Mouse (Mus musculus) ES-CJ7 (cell line): ENCODE data around the gene BC049352.

Experiments
- DNase-seq: peaks from one replicate; pipeline ENCODE4 v3.0.0; 2011; ENCODE audit warnings: low read depth, low spot score

Gene BC049352

GRCm38 (mm10) chr9:45189661-45190174 lies 7.9 kb downstream of the BC049352 start:
- DNase-seq, result no peak

- DNase-seq, result no peak
These were observed 13.7 kb downstream of the BC049352 start for GRCm38 (mm10) chr9:45195468-45195867.

- DNase-seq, result no peak
These were observed 14.5 kb downstream of the BC049352 start for GRCm38 (mm10) chr9:45196125-45196830.

- no peak for DNase-seq
These were observed 15.7 kb downstream of the BC049352 start for GRCm38 (mm10) chr9:45197549-45197948.

- DNase-seq, result no peak
These were observed 19.6 kb downstream of the BC049352 start for GRCm38 (mm10) chr9:45201319-45201947.

- no peak for DNase-seq
These were observed 20.4 kb downstream of the BC049352 start for GRCm38 (mm10) chr9:45202021-45202798.

- no peak for DNase-seq
These were observed 22.1 kb downstream of the BC049352 start, which contains the start of gene Tmprss4 for GRCm38 (mm10) chr9:45203797-45204410. Gene Tmprss4 (minus strand): TSS chr9:45204092.

GRCm38 (mm10) chr9:45205143-45205542 lies 23.3 kb downstream of the BC049352 start:
- no peak for DNase-seq

- no peak for DNase-seq
These were observed 24.3 kb downstream of the BC049352 start for GRCm38 (mm10) chr9:45206121-45206520.

- DNase-seq, result no peak
These were observed 25.4 kb downstream of the BC049352 start for GRCm38 (mm10) chr9:45207015-45207743.

GRCm38 (mm10) chr9:45212001-45212400 lies 30.2 kb downstream of the BC049352 start:
- no peak for DNase-seq

GRCm38 (mm10) chr9:45215526-45216179 lies 33.8 kb downstream of the BC049352 start:
- DNase-seq, result no peak

GRCm38 (mm10) chr9:45219644-45220043 lies 37.8 kb downstream of the BC049352 start:
- DNase-seq, result no peak

- DNase-seq, result peak; percentile 78
These were observed 39.8 kb downstream of the BC049352 start for GRCm38 (mm10) chr9:45221567-45221966.

- DNase-seq, result no peak
These were observed 47.6 kb downstream of the BC049352 start for GRCm38 (mm10) chr9:45229359-45229758.

GRCm38 (mm10) chr9:45235668-45236227 lies 53.9 kb downstream of the BC049352 start:
- no peak for DNase-seq

GRCm38 (mm10) chr9:45236744-45237143 lies 54.9 kb downstream of the BC049352 start:
- no peak for DNase-seq

GRCm38 (mm10) chr9:45241397-45241796 lies 59.6 kb downstream of the BC049352 start:
- DNase-seq, result no peak

GRCm38 (mm10) chr9:45245432-45245831 lies 63.6 kb downstream of the BC049352 start:
- DNase-seq, result no peak

- DNase-seq, result no peak
These were observed 64.3 kb downstream of the BC049352 start for GRCm38 (mm10) chr9:45246060-45246459.
